Mouse (Mus musculus) thymus, postnatal 0 days (tissue): Measurements from ENCODE around the gene Epb41l2. TPM values are rescaled to one million over a fixed set of nuclear protein-coding genes. Genes with fewer than 3 reads are reported as not detected.

Experiments used
- DNase-seq: peaks from one replicate; pipeline ENCODE4 v3.0.0-alpha.2; 2015; ENCODE audit warnings: low spot score
- polyA plus RNA-seq: library from polyadenylated mRNA; unstranded; fragments of >200 nt; fragmentation: Nextera tagmentation; extraction: Ambion mirVana; gene quantifications from 2 replicates; pipeline ENCODE4 v1.2.1, GENCODE M21; 2015

Epb41l2 gene
- polyA plus RNA-seq, 1 experiment from 2014 or later = 29.4 TPM

- DNase-seq = no peak
These were observed 5.6 kb downstream of the Epb41l2 start for GRCm38 (mm10) chr10:25365158-25365557.

DNA sequence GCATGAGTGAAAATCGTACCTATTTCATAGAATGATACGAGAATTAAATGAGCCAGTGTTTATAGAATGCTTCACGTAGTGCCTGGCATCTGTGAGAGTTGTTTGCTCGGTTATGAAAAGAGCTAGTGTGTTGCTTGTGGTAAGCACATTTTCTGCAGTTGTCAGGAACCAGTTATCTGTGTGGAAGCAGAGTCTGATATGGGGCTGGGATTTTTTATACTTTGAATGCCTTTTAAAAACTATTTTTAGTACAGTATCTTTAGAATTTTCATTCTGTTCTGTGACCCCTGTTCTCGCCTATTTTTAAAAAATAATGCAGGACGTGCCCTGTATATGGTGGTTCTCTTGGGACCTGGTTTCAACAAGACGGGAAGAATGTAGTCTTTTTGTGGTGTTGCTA is 6.1 kb downstream of the Epb41l2 start:
- no peak for DNase-seq

GRCm38 (mm10) chr10:25366691-25367090 is 7.1 kb downstream of the Epb41l2 start:
- DNase-seq = no peak

DNA sequence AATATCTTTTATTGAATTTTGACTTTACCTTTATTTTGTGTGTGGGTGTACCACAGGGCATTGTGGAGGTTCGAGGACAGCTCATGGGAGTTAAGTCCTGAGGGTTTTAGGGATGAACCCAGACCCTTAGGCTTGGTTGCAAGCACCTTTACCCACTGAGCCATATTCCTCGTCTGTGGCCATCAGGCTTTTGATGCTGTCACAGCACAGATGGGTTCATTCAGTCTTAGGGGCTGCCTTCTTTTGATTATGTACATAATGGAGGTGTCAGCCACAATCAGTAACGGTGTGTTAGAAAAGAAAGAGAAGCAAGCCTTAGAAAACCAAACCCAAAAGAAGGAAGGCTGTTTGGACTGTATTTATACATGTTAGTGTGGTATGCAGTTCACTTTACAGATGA is 9.3 kb downstream of the Epb41l2 start:
- no peak for DNase-seq

DNA sequence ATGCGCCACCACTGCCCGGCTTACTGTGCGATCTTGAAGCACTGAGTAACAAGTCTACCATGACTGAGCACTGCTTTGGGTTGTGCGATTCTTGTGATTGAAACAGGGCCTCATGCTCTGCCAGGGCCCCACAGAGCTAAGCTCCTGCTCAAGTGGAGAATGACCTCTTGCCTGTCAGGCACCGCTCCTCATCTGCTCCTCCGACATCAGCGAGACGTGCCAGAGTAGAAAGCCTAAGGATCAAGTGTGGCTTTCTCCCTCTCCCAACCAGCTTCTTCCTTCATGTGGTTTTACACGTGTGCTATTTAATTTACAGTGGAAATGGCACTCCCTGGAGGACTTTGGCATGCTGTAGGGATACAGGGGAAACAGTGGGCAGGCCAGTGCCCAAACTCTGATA is 10.1 kb downstream of the Epb41l2 start:
- DNase-seq = no peak

GRCm38 (mm10) chr10:25371336-25371735 is 11.7 kb downstream of the Epb41l2 start:
- no peak for DNase-seq

DNA sequence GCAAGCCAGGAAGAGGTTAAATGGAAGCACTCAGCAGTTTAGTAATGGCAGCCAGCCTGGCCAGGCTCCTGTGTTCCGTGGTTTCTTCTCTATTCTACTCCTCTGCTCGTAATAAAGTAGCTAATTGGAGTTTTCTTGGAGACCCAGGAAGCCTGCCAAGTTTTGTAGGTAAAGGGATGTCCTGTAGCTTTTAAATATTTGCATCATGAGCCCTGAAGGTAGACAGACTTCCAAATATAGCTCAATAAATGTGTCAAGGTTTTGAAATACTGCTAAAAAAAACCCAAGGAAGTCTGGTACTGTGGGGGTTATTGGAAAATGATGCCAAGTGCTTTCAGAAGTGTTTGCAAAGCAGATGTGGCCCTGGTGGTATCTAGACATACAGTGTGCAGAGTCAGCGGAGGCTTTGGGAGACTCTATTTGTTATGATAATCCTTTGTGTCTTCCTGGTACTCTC is 12.3 kb downstream of the Epb41l2 start:
- no peak for DNase-seq

GRCm38 (mm10) chr10:25372510-25373148 is 13.0 kb downstream of the Epb41l2 start:
- DNase-seq = no peak

- no peak for DNase-seq
These were observed 15.4 kb downstream of the Epb41l2 start for GRCm38 (mm10) chr10:25375036-25375435.

- no peak for DNase-seq
These were observed 21.3 kb downstream of the Epb41l2 start for GRCm38 (mm10) chr10:25380746-25381481.

GRCm38 (mm10) chr10:25381951-25382350 is 22.4 kb downstream of the Epb41l2 start:
- no peak for DNase-seq

- DNase-seq = no peak
These were observed 23.6 kb downstream of the Epb41l2 start for GRCm38 (mm10) chr10:25383171-25383570.

DNA sequence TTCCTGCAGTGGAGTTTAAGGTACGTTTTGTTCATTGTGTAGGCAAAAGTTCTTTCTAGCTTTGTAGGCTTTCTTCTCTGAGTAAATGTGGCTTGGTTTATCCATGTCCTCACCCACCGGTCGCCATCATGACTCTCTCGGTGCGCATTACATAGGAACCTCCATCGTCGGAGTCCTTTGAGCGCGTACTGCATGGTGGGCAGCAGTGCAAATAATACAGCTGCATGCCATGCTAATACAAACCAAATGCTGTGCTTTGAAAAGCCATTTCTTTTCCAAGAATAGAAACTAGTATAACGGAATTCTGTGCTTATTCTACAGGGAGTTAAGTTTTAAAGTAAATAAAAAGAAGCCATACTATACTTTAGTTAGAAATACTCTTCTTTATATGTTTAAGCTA is 24.8 kb downstream of the Epb41l2 start:
- no peak for DNase-seq

DNA sequence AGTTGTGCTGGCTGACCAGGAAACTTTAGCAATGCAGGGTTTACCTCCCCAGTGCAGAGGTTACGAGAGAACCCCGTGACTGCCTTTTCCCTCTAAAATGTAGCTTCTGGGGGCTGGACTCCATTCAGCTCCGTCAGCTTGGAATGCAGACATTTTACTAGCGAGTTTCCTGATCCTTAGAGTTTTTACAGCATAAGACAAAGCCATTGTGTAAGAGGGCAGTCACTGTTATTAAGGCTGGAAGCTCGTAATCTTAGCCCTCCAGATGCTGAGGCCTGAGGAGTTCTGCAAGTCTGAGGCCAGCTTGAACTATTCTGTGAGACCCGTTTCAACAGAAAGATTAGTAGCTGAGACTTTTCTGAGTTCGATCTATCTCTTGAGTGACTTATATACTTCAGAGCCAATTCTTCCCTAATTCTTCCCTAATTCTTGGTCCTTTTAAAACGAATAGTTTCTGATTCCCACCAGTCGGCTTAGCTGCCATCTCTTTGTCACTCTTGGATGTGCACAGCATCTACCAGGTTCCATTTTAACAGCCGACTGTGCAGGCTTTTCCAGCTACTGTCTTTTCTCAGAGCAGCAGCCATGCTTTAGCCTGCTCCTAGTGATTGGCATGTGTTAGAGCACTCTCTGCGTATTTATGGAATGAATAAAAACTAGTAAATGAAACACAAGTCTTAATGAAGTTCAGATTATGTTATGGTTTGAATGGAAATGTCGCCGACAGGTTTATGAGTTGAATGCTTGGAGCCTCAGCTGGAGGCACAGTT is 26.4 kb downstream of the Epb41l2 start:
- no peak for DNase-seq

DNA sequence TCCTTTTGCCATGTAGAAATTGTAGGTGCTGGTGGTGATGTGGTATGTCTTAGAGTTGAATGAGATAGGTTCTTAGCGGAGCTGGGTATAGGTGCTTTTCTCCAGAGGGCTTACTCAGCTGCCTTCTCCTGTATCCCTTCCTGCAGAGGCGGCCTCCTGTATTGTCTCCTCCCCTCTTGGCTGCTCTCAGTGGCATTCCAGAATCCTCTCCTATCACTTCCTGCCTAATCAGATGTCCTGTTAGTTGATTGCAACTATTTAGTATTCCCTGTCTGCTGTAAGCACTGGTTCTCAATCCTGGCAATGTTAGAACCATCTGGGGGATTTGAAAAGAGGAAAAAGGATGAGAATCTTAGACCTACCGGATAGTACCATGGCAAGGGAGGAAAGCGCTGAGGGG is 27.3 kb downstream of the Epb41l2 start:
- no peak for DNase-seq

DNA sequence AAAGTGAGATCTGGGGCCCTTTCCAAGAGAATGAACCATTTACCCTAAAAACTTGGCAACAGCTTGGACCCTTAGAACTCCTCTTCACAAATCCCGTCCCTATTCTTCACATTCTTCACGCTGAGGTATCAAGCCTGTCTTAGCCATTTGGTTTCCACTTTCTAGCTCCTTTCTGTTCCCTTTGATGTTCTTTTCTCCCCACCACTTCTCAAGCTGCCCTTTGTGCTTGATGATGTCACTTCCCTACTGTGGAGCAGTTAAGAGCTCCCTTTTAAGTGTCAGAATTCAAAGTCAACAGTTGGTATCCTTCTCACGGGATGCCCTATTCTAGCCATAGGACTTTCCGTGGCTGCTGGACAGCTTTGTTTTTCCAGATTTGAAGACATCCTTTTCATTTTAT is 27.7 kb downstream of the Epb41l2 start:
- peak; percentile 77 for DNase-seq

DNA sequence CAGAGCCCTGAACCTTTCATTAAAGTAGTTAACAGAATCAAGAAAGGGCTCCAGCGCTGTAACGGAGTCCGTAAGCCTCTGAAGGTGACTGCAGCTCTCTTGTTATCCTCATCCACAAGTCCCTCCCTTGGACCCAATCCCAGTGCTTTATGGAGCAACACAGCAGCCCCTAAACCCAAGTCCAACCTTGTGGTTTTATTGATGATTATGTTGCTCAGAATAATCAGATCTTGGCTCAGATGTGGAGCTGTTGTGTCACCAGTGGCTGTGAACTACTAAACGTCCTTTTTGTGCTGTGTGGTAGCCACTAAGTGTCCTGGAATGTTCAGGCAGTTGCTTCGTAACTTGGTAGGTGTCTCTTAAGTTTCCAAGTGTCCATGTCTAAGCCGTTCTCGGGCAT is 33.2 kb downstream of the Epb41l2 start:
- DNase-seq = no peak

DNA sequence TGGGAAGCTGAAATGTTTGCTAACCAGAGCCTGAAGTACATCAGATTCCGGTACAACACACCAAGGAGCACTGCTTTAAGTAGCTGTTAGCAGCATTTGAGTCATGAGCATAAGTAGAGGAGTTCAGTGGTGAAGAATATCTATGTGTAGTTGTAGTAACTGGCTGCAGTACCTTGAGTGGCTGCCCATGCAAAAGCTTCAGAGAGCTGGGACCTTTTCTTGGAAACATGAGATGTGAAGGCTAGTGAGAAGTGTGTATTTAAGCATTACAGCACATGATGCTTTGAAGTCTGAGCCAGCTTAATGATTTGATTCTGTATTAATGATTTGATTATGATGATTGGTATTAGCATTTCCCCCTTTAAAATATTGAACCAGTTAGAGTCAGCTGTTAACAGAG is 34.1 kb downstream of the Epb41l2 start:
- no peak for DNase-seq

GRCm38 (mm10) chr10:25395236-25395886 is 35.8 kb downstream of the Epb41l2 start:
- DNase-seq = no peak

DNA sequence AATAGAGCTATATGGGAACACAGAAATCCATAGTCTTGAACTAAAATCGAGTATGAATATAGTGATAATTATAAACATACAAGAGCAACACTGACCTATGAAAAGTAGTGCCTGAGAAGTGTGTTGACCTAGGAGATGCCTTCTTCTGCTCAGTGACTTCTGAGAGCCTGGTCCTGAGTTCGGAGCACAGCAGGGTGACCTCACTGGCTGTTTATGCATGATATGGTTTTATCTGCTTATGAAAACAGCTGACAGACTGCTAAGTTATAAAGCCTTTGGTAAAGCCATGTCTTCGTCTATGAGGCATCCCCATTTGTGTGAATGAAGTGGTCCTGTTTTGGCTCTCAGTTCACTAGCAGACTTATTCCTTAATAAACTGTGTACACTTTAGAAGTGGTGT is 37.3 kb downstream of the Epb41l2 start:
- DNase-seq = no peak

DNA sequence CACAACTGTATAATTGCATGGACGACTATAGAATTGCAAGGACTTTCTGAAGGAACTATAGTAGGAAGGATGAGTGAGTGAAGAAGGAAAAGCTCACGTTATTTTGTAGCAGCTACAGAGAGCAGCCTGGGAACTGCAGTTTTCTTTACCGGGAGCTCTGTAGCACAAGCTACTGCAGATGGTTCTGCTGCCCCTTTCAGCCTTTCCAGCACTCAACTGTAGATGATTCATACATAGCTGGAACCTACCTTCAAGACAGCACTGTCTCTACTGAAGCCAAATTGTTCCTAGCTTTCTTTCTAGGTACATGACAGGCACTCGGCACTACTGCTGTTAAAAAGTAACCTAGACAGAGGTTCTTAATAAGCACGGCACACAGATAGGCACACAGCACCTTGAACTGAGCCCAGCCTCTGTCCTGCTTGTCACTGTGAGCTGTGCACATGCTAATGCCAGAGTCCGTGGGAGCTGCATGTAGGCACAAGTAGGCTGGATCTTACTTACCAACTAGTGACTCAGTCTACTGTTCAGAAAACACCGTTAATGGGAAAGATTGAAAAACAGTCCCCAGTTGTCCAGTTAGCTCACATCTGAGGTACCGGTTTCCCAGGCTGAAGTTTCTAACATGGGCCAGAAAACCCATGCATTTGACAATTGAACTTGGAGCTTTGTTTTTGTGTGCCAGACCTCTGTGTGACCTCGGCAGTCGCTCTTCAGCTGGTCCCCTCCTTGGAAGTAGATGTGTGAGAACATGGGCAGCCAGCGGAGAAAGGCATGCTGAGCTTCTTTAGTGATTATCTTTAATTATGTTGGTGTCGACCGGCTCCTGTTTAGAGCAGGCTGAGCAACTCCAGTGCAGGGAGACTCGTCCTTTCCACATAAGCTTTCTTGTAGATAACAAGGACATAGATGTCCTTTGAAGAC is 38.4 kb downstream of the Epb41l2 start:
- DNase-seq = no peak
